Comparison of ENCODE assay signal across 8 mouse cellular contexts in genomic region chr3:144202574-144203258, GRCm38 (mm10). TPM values are rescaled to one million over a fixed set of nuclear protein-coding genes. Genes with fewer than 3 reads are reported as not detected.
DNase-seq lines count a peak whose midpoint lies in the region; ATAC-seq and TF ChIP-seq lines count a peak whose summit lies in the region.

No protein-coding gene starts in this region.

- H3K9me3 ChIP-seq in CH12.LX (replicated peaks; ENCODE audit: low read length) = no peaks in the 10 kb centered on the region

- peak overlapping the region; percentile 93 for H3K4me2 ChIP-seq in CH12.LX (ENCODE audit: insufficient read depth, low read depth, poor library complexity, severe bottlenecking)

- DNase-seq in gastrocnemius, adult 2 months = no peak
- DNase-seq in gastrocnemius, postnatal 10 days = no peak
- DNase-seq in CH12.LX (ENCODE audit: extremely low read depth) = no peak
- DNase-seq in spleen, postnatal 14 days (ENCODE audit: low spot score in 2 of 2) = no peak
- no peak for DNase-seq in thymus, postnatal 36 days
- no peak for DNase-seq in urinary bladder, postnatal 10 days (ENCODE audit: low spot score)

- 0 out of 2 replicates have a peak, but pooled peaks have one; percentile 36 for TF ChIP-seq POLR2A in CH12.LX (IDR thresholded peaks at IDR 0.05; ENCODE audit: low read depth, low read length)

- peaks cover 2 to 26% of the 10 kb centered on the region in 2 experiments; a peak in 3 of 4 replicates for H3K4me1 ChIP-seq in CH12.LX (ENCODE audit: control insufficient read depth in 1 of 2, insufficient read depth in 2 of 2)

- peak overlapping the region; percentile 88 for H3K9ac ChIP-seq in CH12.LX (ENCODE audit: insufficient read depth, low read depth)

- no peaks in the 10 kb centered on the region for H3K27me3 ChIP-seq in CH12.LX (replicated peaks)

- peak overlapping the region; percentile 96 for H3K27ac ChIP-seq in gastrocnemius, adult 2 months
- H3K27ac ChIP-seq in CH12.LX (ENCODE audit: insufficient read depth, low read depth) = peak overlapping the region; percentile 61

- intact Hi-C loops in gastrocnemius, adult 2 months (cut with DNase I) = loop anchor here (10.0 kb wide), 2 partner anchors 512 to 1732 kb away; partner anchors contain the start of gene 2410004B18Rik

- H3K36me3 ChIP-seq in CH12.LX (replicated peaks in 1 of 2; ENCODE audit: control insufficient read depth in 1 of 2, insufficient read depth in 1 of 2, low read length in 1 of 2) = peaks cover 8 to 35% of the 10 kb centered on the region in 2 experiments

- in situ Hi-C loops in CH12.LX (cut with MboI; ENCODE audit: low pct_ligation_motif_present, low pct_unique_long_range_greater_than_20kb, low sequenced_read_pairs) = loop anchor here (10.0 kb wide), 1 partner anchor 172 kb away; no protein-coding TSS in a partner anchor

- no peak for TF ChIP-seq RAD21 in CH12.LX (IDR thresholded peaks at IDR 0.05; ENCODE audit: low read depth, low read length)

- H3K79me2 ChIP-seq in CH12.LX (replicated peaks; ENCODE audit: control insufficient read depth, extremely low read depth, insufficient read depth, poor library complexity, severe bottlenecking) = peaks cover 52% of the 10 kb centered on the region

- TF ChIP-seq EP300 in CH12.LX (IDR thresholded peaks at IDR 0.05; ENCODE audit: low read length) = peak; percentile 13; the same call in 1 of the 2 replicates

- peak overlapping the region; percentile 92 for H3K4me3 ChIP-seq in gastrocnemius, adult 2 months
- H3K4me3 ChIP-seq in CH12.LX (replicated peaks in 1 of 3; ENCODE audit: low read depth in 2 of 3, low read length in 2 of 3, poor library complexity in 1 of 3) = peak overlapping the region; percentile 76 to 80 (median 77)

- peak; percentile 29 for ATAC-seq in granulocyte monocyte progenitor cell, adult 5-6 weeks (replicated peaks; ENCODE audit: poor library complexity, severe bottlenecking)
- ATAC-seq in megakaryocyte progenitor cell, adult 5-6 weeks (replicated peaks; ENCODE audit: poor library complexity) = peak; percentile 27

- TF ChIP-seq CTCF in gastrocnemius, adult 2 months (IDR thresholded peaks at IDR 0.05) = no peak
- no peak for TF ChIP-seq CTCF in CH12.LX (conservative IDR thresholded peaks at IDR 0.05 in 1 of 2, IDR thresholded peaks at IDR 0.05 in 1 of 2; ENCODE audit: low read depth in 2 of 2, low read length in 2 of 2)

- dilution Hi-C loops in CH12.LX (cut with MboI; ENCODE audit: extremely low pct_ligation_motif_present, extremely low pct_unique_long_range_greater_than_20kb, low sequenced_read_pairs) = no loop called here

TF ChIP-seq in CH12.LX, 34 proteins besides CTCF, POLR2A, EP300 and RAD21:
- TF ChIP-seq KAT2A (IDR thresholded peaks at IDR 0.05; ENCODE audit: insufficient replicate concordance, low read length) = 0 out of 2 replicates have a peak, but pooled peaks have one; percentile 44
- peak; percentile 53; the same call in 1 of the 2 replicates for TF ChIP-seq MAX (IDR thresholded peaks at IDR 0.05; ENCODE audit: low read length)
- TF ChIP-seq MYC (IDR thresholded peaks at IDR 0.05; ENCODE audit: low read depth, low read length) = peak; percentile 66
- TF ChIP-seq NELFE (IDR thresholded peaks at IDR 0.05; ENCODE audit: low read depth, low read length) = peak; percentile 46
- TF ChIP-seq CHD2 (IDR thresholded peaks at IDR 0.05; ENCODE audit: low read length) = 0 out of 2 replicates have a peak, but pooled peaks have one; percentile 6
- TF ChIP-seq POLR2AphosphoS2 (IDR thresholded peaks at IDR 0.05; ENCODE audit: low read depth, low read length) = no peak
- TF ChIP-seq NRF1 (IDR thresholded peaks at IDR 0.05; ENCODE audit: low read depth, low read length) = 0 out of 2 replicates have a peak, but pooled peaks have one; percentile 11
- 0 out of 2 replicates have a peak, but pooled peaks have one; percentile 48 for TF ChIP-seq RCOR1 (conservative IDR thresholded peaks at IDR 0.05; ENCODE audit: low read depth, low read length)
- TF ChIP-seq BHLHE40 (IDR thresholded peaks at IDR 0.05; ENCODE audit: low read depth, low read length) = peak; percentile 60
- peak; percentile 48 for TF ChIP-seq SIN3A (IDR thresholded peaks at IDR 0.05; ENCODE audit: low read length)
- peak; percentile 43; the same call in 1 of the 2 replicates for TF ChIP-seq MXI1 (IDR thresholded peaks at IDR 0.05; ENCODE audit: low read depth, low read length)
- no peak for TF ChIP-seq JUN (IDR thresholded peaks at IDR 0.05; ENCODE audit: insufficient read depth, low read depth, low read length)
- TF ChIP-seq MEF2A (IDR thresholded peaks at IDR 0.05; ENCODE audit: borderline replicate concordance, low read depth, low read length) = 0 out of 2 replicates have a peak, but pooled peaks have one; percentile 9
- no peak for TF ChIP-seq UBTF (IDR thresholded peaks at IDR 0.05; ENCODE audit: low read depth, low read length)
- no peak for TF ChIP-seq ZNF384 (IDR thresholded peaks at IDR 0.05; ENCODE audit: low read depth, low read length)
- TF ChIP-seq IRF4 (IDR thresholded peaks at IDR 0.05; ENCODE audit: low read depth, low read length) = peak; percentile 12
- 0 out of 2 replicates have a peak, but pooled peaks have one; percentile 2 for TF ChIP-seq SMC3 (IDR thresholded peaks at IDR 0.05; ENCODE audit: low read depth, low read length)
- TF ChIP-seq MAZ (IDR thresholded peaks at IDR 0.05; ENCODE audit: low read depth, low read length) = peak; percentile 51; the same call in 1 of the 2 replicates
- no peak for TF ChIP-seq GABPA (IDR thresholded peaks at IDR 0.05; ENCODE audit: insufficient replicate concordance, low read depth, low read length)
- TF ChIP-seq ELF1 (IDR thresholded peaks at IDR 0.05; ENCODE audit: low read depth, low read length) = peak; percentile 22; the same call in 1 of the 2 replicates
- 0 out of 2 replicates have a peak, but pooled peaks have one; percentile 59 for TF ChIP-seq JUND (conservative IDR thresholded peaks at IDR 0.05; ENCODE audit: low read depth, low read length)

RNA-seq across cellular contexts. Expression of gene Lmo4, which starts 2.3 kb away (rescaled TPM):
- 10 to 100 TPM; 23.4 to 24.5 TPM for total RNA-seq in gastrocnemius, adult 2 months (2021)
- 10 to 100 TPM; 22.7 to 25.3 TPM for total RNA-seq in gastrocnemius, postnatal 10 days (2021)
- total RNA-seq in CH12.LX (2012; rRNA removed) = 34.5 and 46.3 TPM in 2 replicates
- 51.1 and 57.6 TPM in 2 replicates for total RNA-seq in CH12.LX (2014; rRNA removed)
- polyA plus RNA-seq in CH12.LX (2012; ENCODE audit: insufficient read length, low read depth) = 51.5 and 64.0 TPM in 2 replicates
- 116 and 130 TPM in 2 replicates for total RNA-seq in granulocyte monocyte progenitor cell, adult 5-6 weeks (2014; fragmentation: Nextera tagmentation)
- total RNA-seq in granulocyte monocyte progenitor cell, adult 5-6 weeks (2017) = 34.5 and 45.1 TPM in 2 replicates
- 147 and 167 TPM in 2 replicates for total RNA-seq in megakaryocyte progenitor cell, adult 5-6 weeks (2015)
- 37.0 and 44.7 TPM in 2 replicates for total RNA-seq in megakaryocyte progenitor cell, adult 5-6 weeks (2017)
